Mouse (Mus musculus): Measurements from ENCODE around the gene Fxyd7. TPM values are rescaled to one million over a fixed set of nuclear protein-coding genes. Genes with fewer than 3 reads are reported as not detected.

The Fxyd7 gene
- total RNA-seq, 2 experiments from 2014 or later = 0.98 to 2.4 TPM

GRCm38 (mm10) chr7:31002650-31003049, 48.6 kb downstream of the Fxyd7 start:
- DNase-seq = no peak

GRCm38 (mm10) chr7:31000505-31001020, 50.7 kb downstream of the Fxyd7 start:
- peak; percentile 82 for DNase-seq

- DNase-seq = no peak
Measured at GRCm38 (mm10) chr7:30996491-30996890, 54.8 kb downstream of the Fxyd7 start.

- no peak for DNase-seq
Measured at GRCm38 (mm10) chr7:30993986-30994385, 57.3 kb downstream of the Fxyd7 start.

Small RNAs within 50 kb of the gene (microRNA-seq; reads per million reads assigned to microRNA genes)
- 0 reads per million in 2 experiments for gene Mir7050

Other genes with a start within 250 kb of the Fxyd7 start
- not detected for gene Ffar2, start 227.7 kb downstream of the Fxyd7 start, total RNA-seq (2021)
- gene Ffar3, start 195.3 kb downstream of the Fxyd7 start, total RNA-seq (2021) = not detected
- not detected for gene Ffar1, start 189.9 kb downstream of the Fxyd7 start, total RNA-seq (2021)
- gene Cd22, start 171.1 kb downstream of the Fxyd7 start, total RNA-seq (2021) = 1 to 10 TPM in 1 of 2 experiments, under 1 TPM in 1; 0.09 to 1.2 TPM
- gene Mag, start 136.6 kb downstream of the Fxyd7 start, total RNA-seq (2021) = 1 to 10 TPM in 1 of 2 experiments, under 1 TPM in 1; 0.31 to 1.3 TPM
- gene Hamp2, start 126.8 kb downstream of the Fxyd7 start, total RNA-seq (2021) = 1 to 10 TPM in 1 of 2 experiments, under 1 TPM in 1; 0.76 to 1.2 TPM
- gene Hamp, start 107.4 kb downstream of the Fxyd7 start, total RNA-seq (2021) = 1 to 10 TPM; 1.6 to 1.9 TPM
- gene Usf2, start 94.7 kb downstream of the Fxyd7 start, total RNA-seq (2021) = 100 to 1,000 TPM; 100 to 103 TPM
- 1 to 10 TPM; 5.5 to 5.6 TPM for gene Lsr, start 78.0 kb downstream of the Fxyd7 start, total RNA-seq (2021)
- gene Fam187b, start 77.7 kb downstream of the Fxyd7 start, total RNA-seq (2021) = under 1 TPM; 0.36 TPM
- 10 to 100 TPM; 28.9 to 31.7 TPM for gene Fxyd5, start 9.0 kb downstream of the Fxyd7 start, total RNA-seq (2021)
- 100 to 1,000 TPM; 646 to 728 TPM for gene Fxyd1, start 5.7 kb upstream of the Fxyd7 start, total RNA-seq (2021)
- 1 to 10 TPM in 1 of 2 experiments, under 1 TPM in 1; 0.95 to 1.4 TPM for gene Lgi4, start 7.9 kb upstream of the Fxyd7 start, total RNA-seq (2021)
- 1 to 10 TPM; 2.0 to 3.5 TPM for gene Fxyd3, start 25.2 kb upstream of the Fxyd7 start, total RNA-seq (2021)
- 1 to 10 TPM; 2.2 to 2.6 TPM for gene Hpn, start 63.8 kb upstream of the Fxyd7 start, total RNA-seq (2021)
- 10 to 100 TPM in 1 of 2 experiments, 1 to 10 TPM in 1; 8.2 to 10.4 TPM for gene Scn1b, start 75.5 kb upstream of the Fxyd7 start, total RNA-seq (2021)
- gene Gramd1a, start 104.4 kb upstream of the Fxyd7 start, total RNA-seq (2021) = 10 to 100 TPM; 32.9 to 36.0 TPM
- gene Scgb2b2, start 239.0 kb upstream of the Fxyd7 start, total RNA-seq (2021) = not detected
- not detected for gene Scgb1b2, start 240.4 kb upstream of the Fxyd7 start, total RNA-seq (2021)

Data from heart, postnatal 4 days (tissue).